Mouse (Mus musculus) CD4-positive, CD25-positive, alpha-beta regulatory T cell, adult 4 months (primary cell): ENCODE data around the gene Calhm4. TPM values are rescaled to one million over a fixed set of nuclear protein-coding genes. Genes with fewer than 3 reads are reported as not detected.
"Not testable (repeated sequence)": the region's sequence is repeated elsewhere in the genome, so short reads cannot be mapped to it uniquely, and the experiment has no call there.

Experiments used
- ATAC-seq: one replicate; pipeline ENCODE4 v1.8.0; 2017
- polyA plus RNA-seq, 2 experiments: library from polyadenylated mRNA; unstranded; fragments of 100-300 nt; shearing (Covaris generic); gene quantifications; one replicate each; pipeline ENCODE4 v1.2.1; 2017

Gene Calhm4
- polyA plus RNA-seq, result not detected

DNA sequence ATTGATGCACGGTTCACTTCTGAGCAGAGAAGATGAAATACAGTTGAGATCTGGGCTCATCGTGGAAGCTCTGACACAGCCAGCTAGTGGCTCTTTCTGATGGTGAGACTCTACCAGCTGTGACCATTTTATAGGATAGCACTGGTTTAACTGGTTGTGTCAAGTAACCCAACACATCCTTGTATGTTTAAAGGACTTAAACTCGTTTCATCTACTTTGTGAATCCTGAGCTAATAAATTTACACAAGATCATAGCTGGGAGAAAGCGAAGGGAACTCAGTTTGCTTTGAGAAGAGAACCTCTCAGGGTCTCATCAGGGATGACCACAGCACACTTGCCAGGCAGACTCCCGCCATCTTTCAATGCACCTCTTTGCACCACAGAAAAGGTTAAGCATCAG lies at the start of gene Calhm4:
Gene Calhm4, minus strand, starts transcription at position 101 of the 400 bp plus-strand sequence.
- ATAC-seq, result no peak

DNA sequence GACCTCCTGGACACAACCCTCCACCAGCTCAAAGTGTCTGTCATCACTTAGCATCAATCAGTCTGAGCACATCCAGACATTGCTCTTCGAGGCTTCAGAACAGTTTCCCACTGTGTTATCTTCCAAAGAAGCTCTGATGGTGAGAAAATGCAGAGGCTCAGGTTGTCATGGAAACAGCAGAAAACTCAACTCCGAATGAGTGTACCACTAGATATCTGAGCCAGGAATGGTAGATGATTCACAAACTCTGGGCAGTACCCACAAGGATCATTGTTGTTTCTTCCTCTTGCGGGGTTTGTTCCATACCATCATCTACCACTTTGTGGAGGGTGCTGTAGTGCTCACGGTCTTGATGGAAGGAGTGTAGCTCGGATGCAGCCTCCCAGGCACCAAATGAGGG lies 47.8 kb upstream of the Calhm4 start:
- ATAC-seq, result no peak

- no peak for ATAC-seq
Observed at GRCm38 (mm10) chr10:34090481-34090880, 46.4 kb upstream of the Calhm4 start.

DNA sequence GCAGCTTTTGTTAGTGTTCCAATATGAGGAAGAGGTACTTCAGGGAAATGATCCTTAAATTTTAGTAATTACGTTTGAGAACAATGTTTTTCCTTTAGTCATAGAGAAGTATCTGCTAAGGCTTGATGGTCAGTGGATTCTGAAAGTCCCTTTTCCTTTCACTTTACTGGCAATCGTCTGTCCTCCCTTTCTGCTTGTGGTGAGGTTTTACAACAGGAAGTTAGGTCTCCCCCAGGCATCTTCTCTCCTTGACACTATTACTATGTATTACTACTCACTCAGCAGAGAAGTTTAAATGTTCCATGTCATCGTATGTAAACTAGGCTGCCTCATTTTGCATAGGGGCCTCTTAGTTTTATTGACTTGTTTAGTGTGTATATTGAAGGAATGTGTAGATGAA lies 45.4 kb upstream of the Calhm4 start:
- ATAC-seq, result peak; percentile 63

GRCm38 (mm10) chr10:34088515-34088914 lies 44.4 kb upstream of the Calhm4 start:
- ATAC-seq, result no peak

DNA sequence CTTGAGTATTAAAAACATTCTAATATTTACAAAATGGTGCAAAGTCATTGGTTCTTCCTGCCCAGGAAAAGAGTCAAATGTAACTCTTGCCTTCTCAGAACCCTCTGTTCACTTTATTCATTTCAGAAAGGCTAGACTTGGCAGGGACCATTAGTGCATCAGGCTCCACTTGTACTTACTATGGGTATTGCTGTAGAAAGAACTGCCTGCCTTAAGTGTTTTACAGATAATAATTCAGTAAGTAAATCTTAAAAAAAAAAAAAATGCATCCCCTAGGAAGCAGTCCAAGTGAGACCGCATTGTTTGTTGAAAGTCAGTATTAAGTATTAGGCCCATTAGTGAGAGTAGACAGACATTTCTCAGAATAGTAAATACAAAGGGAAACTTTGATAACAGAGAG lies 42.4 kb upstream of the Calhm4 start:
- ATAC-seq, result no peak

GRCm38 (mm10) chr10:34074522-34075200 lies 30.6 kb upstream of the Calhm4 start:
- peak; percentile 73 for ATAC-seq

DNA sequence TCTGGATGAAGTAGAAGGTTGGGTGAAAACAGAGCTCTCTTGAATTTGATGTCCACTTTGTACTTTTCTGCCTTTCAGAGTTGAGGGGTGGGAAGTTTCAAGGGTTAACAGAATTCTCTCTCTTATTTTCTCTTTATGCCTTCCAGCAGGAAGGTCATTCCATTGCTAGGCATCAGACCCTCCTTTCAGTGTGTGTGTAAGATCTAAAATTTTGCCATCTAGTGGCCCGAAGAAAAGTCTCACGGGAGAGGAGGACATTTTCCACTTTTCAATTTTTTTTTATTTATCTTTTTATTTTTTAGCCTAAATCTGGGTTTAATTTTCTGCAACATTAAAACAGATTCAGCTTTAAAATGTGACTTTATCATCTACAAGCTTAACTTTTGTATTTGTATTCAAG lies 27.5 kb upstream of the Calhm4 start:
- ATAC-seq, result no peak

DNA sequence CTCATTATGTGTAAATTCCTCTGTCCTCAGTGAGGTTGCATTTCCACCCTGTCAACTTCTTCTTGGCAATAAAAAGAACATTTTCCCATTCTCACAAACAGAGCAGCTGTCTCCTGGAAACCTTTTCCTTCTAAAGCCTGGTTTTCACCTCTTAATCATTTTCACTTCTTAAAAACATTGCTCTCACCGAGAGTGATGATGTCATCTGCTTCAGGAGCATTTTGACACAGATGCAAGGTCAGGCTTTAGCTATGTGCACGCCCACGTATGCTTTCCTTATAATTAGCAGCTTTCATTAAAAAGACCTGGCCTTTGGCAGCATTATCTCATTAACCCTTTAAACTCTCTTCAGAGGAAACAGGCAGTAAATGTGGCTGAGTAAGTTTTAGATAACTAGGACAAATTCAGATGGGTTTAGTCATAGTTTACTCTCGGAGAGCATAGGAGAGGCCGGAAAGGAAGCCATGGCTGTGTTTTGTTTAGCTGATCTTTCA lies 26.9 kb upstream of the Calhm4 start:
- ATAC-seq, result peak; percentile 46

DNA sequence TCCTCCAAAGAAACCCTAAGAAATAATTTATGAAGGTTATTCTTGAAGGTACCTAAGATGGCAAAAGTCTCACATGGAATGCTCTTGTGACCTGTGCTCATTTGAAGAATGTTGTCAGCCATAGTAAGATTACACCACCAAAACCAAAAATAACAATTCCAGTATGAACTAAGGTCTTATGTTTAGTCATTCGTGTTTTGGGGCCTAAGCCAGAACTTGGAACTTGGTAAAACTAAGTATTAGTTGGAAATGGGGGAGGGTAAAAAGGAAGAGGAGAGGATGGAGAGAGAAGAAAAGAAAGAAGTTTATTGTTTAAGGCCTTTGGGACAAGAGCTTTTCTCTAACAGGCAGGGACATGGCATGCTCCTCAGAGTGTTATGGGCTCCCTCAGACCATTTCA lies 25.5 kb upstream of the Calhm4 start:
- no peak for ATAC-seq

DNA sequence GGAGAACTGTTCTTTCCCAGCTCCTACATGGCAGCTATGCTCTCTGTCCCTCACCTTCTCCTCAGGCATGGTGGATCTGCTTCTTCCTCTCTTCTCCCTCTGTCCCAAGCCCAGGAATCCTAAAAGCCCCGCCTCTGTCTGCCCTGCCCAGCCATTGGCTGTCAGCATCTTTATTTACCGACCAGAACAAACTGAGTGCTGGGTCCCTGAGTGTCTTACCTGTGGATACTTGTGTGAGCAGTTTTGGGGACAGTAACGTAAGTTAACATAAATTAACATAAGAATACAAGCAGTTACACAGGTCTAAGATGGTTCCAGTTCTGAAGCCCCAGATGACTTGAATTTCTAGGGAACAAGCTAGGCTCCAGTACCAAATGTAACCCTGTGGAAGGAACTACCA lies 22.5 kb upstream of the Calhm4 start:
- ATAC-seq, result no peak

GRCm38 (mm10) chr10:34053987-34054386 lies 9.9 kb upstream of the Calhm4 start:
- no peak for ATAC-seq

GRCm38 (mm10) chr10:34037401-34037800 lies 6.7 kb downstream of the Calhm4 start, which contains the start of gene Trappc3l:
Trappc3l (plus strand) TSS chr10:34037597.
- no peak for ATAC-seq

GRCm38 (mm10) chr10:34036587-34036986 lies 7.5 kb downstream of the Calhm4 start:
- ATAC-seq, result peak; percentile 90

GRCm38 (mm10) chr10:34033630-34034305 lies 10.3 kb downstream of the Calhm4 start:
- peak; percentile 43 for ATAC-seq

DNA sequence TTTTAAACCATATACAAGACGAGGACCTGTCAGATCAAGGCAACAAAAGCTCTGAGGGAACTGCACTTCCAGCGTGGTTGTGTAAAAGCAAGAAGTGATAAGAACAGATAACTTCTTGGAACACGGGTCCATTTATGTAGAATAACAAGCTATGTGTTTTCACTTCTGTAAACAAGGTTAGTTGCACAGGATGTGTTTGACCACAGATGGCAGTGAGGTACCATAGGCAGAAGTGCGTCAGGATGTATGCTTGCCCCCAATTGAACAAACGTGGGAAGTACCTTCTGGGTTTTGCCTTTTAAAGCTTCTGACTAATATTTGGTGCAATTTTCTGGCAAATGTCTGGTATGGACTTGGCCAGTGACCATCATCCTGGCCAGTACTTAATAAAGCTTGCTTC lies 13.8 kb downstream of the Calhm4 start:
- peak; percentile 86 for ATAC-seq

DNA sequence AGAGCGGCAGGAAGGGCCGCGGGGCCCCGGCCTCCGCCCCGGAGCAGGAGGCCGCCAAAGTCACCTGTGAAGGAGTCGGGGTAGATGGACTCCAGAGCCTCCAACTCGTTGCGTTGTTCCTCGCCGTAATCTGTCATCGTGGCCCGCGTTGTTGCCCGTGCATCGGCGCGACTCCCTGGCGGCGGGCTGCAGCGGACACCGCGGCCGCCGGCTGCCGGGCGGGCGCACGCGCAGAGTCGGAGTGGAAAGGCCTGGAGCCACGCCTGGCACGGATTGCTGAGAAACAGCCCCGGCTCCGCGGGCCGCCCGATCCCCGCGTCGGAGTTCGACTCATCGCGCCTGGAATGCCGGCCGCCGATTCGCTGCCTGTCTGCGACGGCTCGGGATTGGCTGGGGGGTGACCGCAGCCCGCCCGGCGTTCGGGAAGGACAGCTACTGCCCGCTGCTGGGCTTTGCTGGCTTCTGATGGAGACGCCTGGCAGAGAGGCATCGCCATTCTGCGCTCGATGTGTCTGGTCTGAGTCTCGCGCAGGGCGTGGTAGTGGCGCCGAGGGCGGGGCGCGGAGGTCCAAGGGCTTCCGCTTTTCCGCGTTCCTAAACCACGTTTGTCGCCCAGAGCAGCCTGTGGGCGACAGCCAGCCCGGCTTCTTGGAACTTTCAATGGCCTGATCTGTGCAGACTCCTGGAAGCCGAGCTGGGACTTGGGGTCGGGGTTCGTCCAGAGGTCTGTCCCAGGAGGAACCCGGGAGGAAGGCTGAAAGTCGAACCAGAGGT lies 24.6 kb downstream of the Calhm4 start, which contains the start of gene Rwdd1:
Gene Rwdd1, minus strand, starts transcription at position 323 of the 774 bp plus-strand sequence.
- peak; percentile 87 for ATAC-seq

GRCm38 (mm10) chr10:34018746-34019301 lies 25.3 kb downstream of the Calhm4 start:
- ATAC-seq, result peak; percentile 14

DNA sequence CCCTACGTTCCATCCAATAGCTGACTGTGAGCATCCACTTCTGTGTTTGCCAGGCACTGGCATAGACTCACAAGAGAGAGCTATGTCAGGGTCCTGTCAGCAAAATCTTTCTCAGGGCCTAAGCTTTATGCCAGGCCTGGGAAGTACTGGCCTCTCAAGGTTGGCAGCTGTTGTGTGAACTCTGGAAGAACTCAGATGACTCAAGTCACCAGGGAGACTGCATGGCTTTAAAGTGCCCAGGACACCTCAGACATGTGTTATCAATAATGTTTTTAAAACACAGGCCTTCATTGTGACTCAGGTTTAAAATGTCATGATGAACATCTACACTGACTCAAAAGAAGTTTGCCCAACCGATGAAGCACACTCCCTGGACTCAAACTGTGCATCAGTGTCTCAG lies 30.9 kb downstream of the Calhm4 start:
- ATAC-seq, result no peak

DNA sequence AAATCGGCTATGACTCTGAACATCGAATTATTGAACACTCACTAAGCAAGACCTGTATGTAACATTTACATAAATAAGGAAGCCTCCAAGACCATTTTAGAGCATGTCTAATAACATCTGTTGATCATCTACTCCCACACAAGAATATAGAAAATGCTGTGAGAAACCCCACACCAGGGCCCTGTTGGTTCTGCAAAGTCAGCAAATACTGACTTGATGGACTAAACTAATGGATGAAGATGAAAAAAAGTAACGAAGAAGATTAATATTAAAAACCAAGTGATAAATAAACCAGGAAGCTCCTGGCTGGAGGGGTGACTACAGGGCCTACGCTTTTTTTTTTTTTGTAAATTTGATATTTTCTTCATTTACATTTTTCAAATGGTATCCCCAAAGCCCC lies 31.5 kb downstream of the Calhm4 start:
- ATAC-seq, result no peak

DNA sequence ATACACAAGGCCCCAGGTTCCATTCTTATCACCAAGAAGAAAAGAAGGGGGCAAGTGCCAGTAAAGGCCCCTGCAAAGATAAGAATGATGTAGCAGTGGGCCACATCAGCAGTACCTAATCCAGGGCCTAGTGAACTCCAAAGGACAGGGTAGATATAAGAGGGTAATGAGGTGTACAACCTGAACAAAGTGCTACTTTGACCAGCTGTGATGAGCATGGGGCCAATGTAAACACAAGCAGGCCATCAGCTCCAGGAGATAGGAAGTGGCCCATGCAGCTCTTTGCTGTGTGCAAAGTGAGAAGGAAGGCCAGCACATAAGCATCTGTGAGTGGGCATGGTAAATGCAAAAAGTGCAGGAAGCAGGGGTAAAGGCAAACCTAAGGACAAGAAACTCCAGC lies 45.7 kb downstream of the Calhm4 start:
- ATAC-seq, result no peak

DNA sequence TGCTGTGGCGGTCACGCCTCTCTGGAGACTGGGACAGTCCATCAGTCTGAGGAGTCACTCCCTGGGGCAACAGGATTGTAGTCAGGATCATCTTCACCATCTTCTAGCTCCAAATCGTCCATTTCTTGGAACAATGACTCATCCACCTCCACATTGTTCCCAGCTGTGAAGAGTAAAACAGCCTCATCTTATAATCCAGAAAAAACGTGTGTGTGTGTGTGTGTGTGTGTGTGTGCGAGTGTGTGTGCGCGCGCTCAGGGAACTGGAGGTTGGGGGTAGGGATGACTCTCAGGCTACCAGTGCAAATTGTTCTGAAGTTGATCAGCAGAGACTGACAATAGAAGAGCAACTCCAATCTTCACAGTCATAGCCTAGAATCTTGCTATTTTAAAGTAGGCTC lies 47.4 kb downstream of the Calhm4 start:
- not testable (repeated sequence) for ATAC-seq
